Mouse (Mus musculus): ENCODE measurements around the gene Gm12253. TPM values are rescaled to one million over a fixed set of nuclear protein-coding genes. Genes with fewer than 3 reads are reported as not detected.

Gm12253 gene
- polyA plus RNA-seq, 1 experiment from 2014 or later = not detected

GRCm38 (mm10) chr11:58462170-58462569, 29.8 kb downstream of the Gm12253 start, which contains the start of gene Olfr30:
Gene Olfr30 (minus strand): TSS chr11:58462270.
- Histone ChIP-seq H3K27ac (replicated peaks; ENCODE audit: low read depth, low read length) (no peak within 1 kb of the TSS), H3K9me3 (ENCODE audit: control insufficient read depth, low read length) (no peaks in the 10 kb centered on the region), H3K9ac (replicated peaks; ENCODE audit: low read length) (no peak within 1 kb of the TSS), H3K4me3 (replicated peaks; ENCODE audit: low read depth, low read length) (no peak within 1 kb of the TSS), H3K36me3 (ENCODE audit: control insufficient read depth, insufficient read depth, low read length) (no peaks in the 10 kb centered on the region), H3K27me3 (ENCODE audit: control insufficient read depth, insufficient read depth, low read length) (no peaks in the 10 kb centered on the region), H3K4me1 (ENCODE audit: control insufficient read depth, insufficient read depth, low read length) (no peaks in the 10 kb centered on the region), H3K4me2 (ENCODE audit: low read length) (no peak within 1 kb of the TSS)
- DNase-seq = no peak
- no peak for ATAC-seq (ENCODE audit: low FRiP score, low TSS enrichment)

Other genes starting within 250 kb of the Gm12253 start
- 0.46 and 3.2 TPM in 2 replicates for gene Igtp, start 233.0 kb upstream of the Gm12253 start, polyA plus RNA-seq (2014; fragmentation: Nextera tagmentation; extraction: Ambion mirVana)
- gene Irgm2, start 232.9 kb upstream of the Gm12253 start, polyA plus RNA-seq (2014; fragmentation: Nextera tagmentation; extraction: Ambion mirVana) = 0.43 and 1.3 TPM in 2 replicates
- not detected in 2 replicates for gene 4930438A08Rik, start 157.8 kb upstream of the Gm12253 start, polyA plus RNA-seq (2014; fragmentation: Nextera tagmentation; extraction: Ambion mirVana)
- gene Zfp692, start 125.5 kb upstream of the Gm12253 start, polyA plus RNA-seq (2014; fragmentation: Nextera tagmentation; extraction: Ambion mirVana) = 14.2 and 24.9 TPM in 2 replicates
- 38.1 and 43.3 TPM in 2 replicates for gene Zfp672, start 102.2 kb upstream of the Gm12253 start, polyA plus RNA-seq (2014; fragmentation: Nextera tagmentation; extraction: Ambion mirVana)
- 39.6 and 40.7 TPM in 2 replicates for gene Sh3bp5l, start 101.8 kb upstream of the Gm12253 start, polyA plus RNA-seq (2014; fragmentation: Nextera tagmentation; extraction: Ambion mirVana)
- gene Lypd8, start 53.5 kb upstream of the Gm12253 start, polyA plus RNA-seq (2014; fragmentation: Nextera tagmentation; extraction: Ambion mirVana) = not detected in 2 replicates
- gene 1810065E05Rik, start 11.4 kb upstream of the Gm12253 start, polyA plus RNA-seq (2014; fragmentation: Nextera tagmentation; extraction: Ambion mirVana) = not detected in 2 replicates
- gene Lypd9, start 20.4 kb downstream of the Gm12253 start, polyA plus RNA-seq (2014; fragmentation: Nextera tagmentation; extraction: Ambion mirVana) = not detected in 2 replicates
- gene Olfr30, start 29.7 kb downstream of the Gm12253 start, polyA plus RNA-seq (2014; fragmentation: Nextera tagmentation; extraction: Ambion mirVana) = not detected in 2 replicates
- not detected in 2 replicates for gene Olfr332, start 60.0 kb downstream of the Gm12253 start, polyA plus RNA-seq (2014; fragmentation: Nextera tagmentation; extraction: Ambion mirVana)
- gene Olfr331, start 70.0 kb downstream of the Gm12253 start, polyA plus RNA-seq (2014; fragmentation: Nextera tagmentation; extraction: Ambion mirVana) = not detected in 2 replicates
- gene Olfr330, start 102.3 kb downstream of the Gm12253 start, polyA plus RNA-seq (2014; fragmentation: Nextera tagmentation; extraction: Ambion mirVana) = not detected in 2 replicates
- not detected in 2 replicates for gene Olfr329-ps, start 113.9 kb downstream of the Gm12253 start, polyA plus RNA-seq (2014; fragmentation: Nextera tagmentation; extraction: Ambion mirVana)
- 0.12 TPM in 1 of 2 replicates, not detected in the other for gene Olfr328, start 123.1 kb downstream of the Gm12253 start, polyA plus RNA-seq (2014; fragmentation: Nextera tagmentation; extraction: Ambion mirVana)
- gene Olfr224, start 138.0 kb downstream of the Gm12253 start, polyA plus RNA-seq (2014; fragmentation: Nextera tagmentation; extraction: Ambion mirVana) = not detected in 2 replicates
- not detected in 2 replicates for gene Olfr325, start 145.2 kb downstream of the Gm12253 start, polyA plus RNA-seq (2014; fragmentation: Nextera tagmentation; extraction: Ambion mirVana)
- not detected in 2 replicates for gene Olfr324, start 162.6 kb downstream of the Gm12253 start, polyA plus RNA-seq (2014; fragmentation: Nextera tagmentation; extraction: Ambion mirVana)
- gene 2210407C18Rik, start 183.5 kb downstream of the Gm12253 start, polyA plus RNA-seq (2014; fragmentation: Nextera tagmentation; extraction: Ambion mirVana) = not detected in 2 replicates
- not detected in 2 replicates for gene Olfr323, start 197.9 kb downstream of the Gm12253 start, polyA plus RNA-seq (2014; fragmentation: Nextera tagmentation; extraction: Ambion mirVana)
- gene Trim58, start 207.9 kb downstream of the Gm12253 start, polyA plus RNA-seq (2014; fragmentation: Nextera tagmentation; extraction: Ambion mirVana) = 0.09 and 0.16 TPM in 2 replicates
- not detected in 2 replicates for gene Olfr322, start 226.2 kb downstream of the Gm12253 start, polyA plus RNA-seq (2014; fragmentation: Nextera tagmentation; extraction: Ambion mirVana)
- not detected in 2 replicates for gene Olfr320, start 248.5 kb downstream of the Gm12253 start, polyA plus RNA-seq (2014; fragmentation: Nextera tagmentation; extraction: Ambion mirVana)

All from midbrain, embryonic 14.5 days (tissue).